Comparison of ENCODE assay signal across 18 mouse cellular contexts in the genomic region with DNA sequence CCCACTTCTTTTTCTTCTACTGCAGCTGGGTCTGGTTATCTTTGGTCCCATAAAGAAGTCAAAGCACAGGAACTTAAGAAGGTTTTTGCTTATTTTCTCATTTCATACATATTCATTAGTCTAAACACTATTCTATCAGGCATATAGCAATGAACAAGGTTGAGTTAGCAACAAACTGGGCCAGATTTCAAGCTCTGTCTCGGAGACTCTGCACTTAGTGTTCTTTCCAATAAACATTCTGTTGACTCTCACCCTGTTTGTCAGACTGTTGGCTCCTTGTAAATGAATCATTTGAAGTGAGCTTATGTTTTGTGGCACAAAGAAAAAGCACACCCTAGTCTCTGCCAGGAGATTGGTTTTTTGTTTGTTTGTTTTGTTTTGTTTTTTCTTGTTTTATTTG. TPM values are rescaled to one million over a fixed set of nuclear protein-coding genes. Genes with fewer than 3 reads are reported as not detected.
DNase-seq lines count a peak whose midpoint lies in the region; ATAC-seq and TF ChIP-seq lines count a peak whose summit lies in the region.
"Had no signal": no experiment of that assay in that cellular context is flagged by ENCODE, and none has a peak within 500 bp of the region (broad histone marks: within the 10 kb centered on the region; RNA-seq: fewer than 3 reads in every experiment).

No protein-coding gene starts in this region.

- no peak overlapping the region for H3K9ac ChIP-seq in forebrain, embryonic 14.5 days (ENCODE audit: low read length)
- H3K9ac ChIP-seq in forebrain, embryonic 12.5 days, result no peak overlapping the region
- H3K9ac ChIP-seq in kidney, embryonic 16.5 days (replicated peaks; ENCODE audit: low read length), result no peak overlapping the region
- H3K9ac ChIP-seq: embryonic facial prominence, embryonic 15.5 days; heart, embryonic 15.5 days; neural tube, embryonic 13.5 days had no signal

- DNase-seq in forebrain, embryonic 14.5 days (ENCODE audit: low spot score), result peak; percentile 71
- peak; percentile 10 for DNase-seq in kidney, adult 9 months
- DNase-seq in right cerebral cortex, adult 18-20 months, result peak; percentile 3
- no peak for DNase-seq in right cerebral cortex, postnatal 10 days (ENCODE audit: low spot score in 2 of 2)
- no peak for DNase-seq in left cerebral cortex, adult 2 months (ENCODE audit: extremely low spot score in 1 of 2, low spot score in 2 of 2)
- DNase-seq in retina, postnatal 1 day, result no peak
- DNase-seq: adrenal gland, postnatal 10 days; B cell, adult 2 months; lung, adult 18-20 months; thymus, postnatal 4 days had no signal

- no peaks in the 10 kb centered on the region for H3K36me3 ChIP-seq in forebrain, embryonic 14.5 days (ENCODE audit: control insufficient read depth, insufficient read depth, low read length)
- no peaks in the 10 kb centered on the region for H3K36me3 ChIP-seq in forebrain, embryonic 12.5 days (replicated peaks)
- H3K36me3 ChIP-seq in kidney, embryonic 16.5 days (ENCODE audit: insufficient read depth, low read length), result no peaks in the 10 kb centered on the region
- H3K36me3 ChIP-seq: embryonic facial prominence, embryonic 15.5 days; heart, embryonic 15.5 days; neural tube, embryonic 13.5 days had no signal

- intact Hi-C loops in left cerebral cortex, adult 2 months (cut with DNase I), result no loop called here

- ATAC-seq in forebrain, embryonic 14.5 days, result peak; percentile 51; the same call in 1 of the 2 replicates
- no peak for ATAC-seq in forebrain, embryonic 12.5 days (ENCODE audit: low FRiP score)
- no peak for ATAC-seq in kidney, embryonic 16.5 days (ENCODE audit: low FRiP score, low TSS enrichment)

- no peak overlapping the region for H3K4me2 ChIP-seq in forebrain, embryonic 14.5 days (ENCODE audit: low read length)
- no peak overlapping the region for H3K4me2 ChIP-seq in forebrain, embryonic 12.5 days
- no peak overlapping the region for H3K4me2 ChIP-seq in kidney, embryonic 16.5 days (replicated peaks; ENCODE audit: low read depth, low read length)
- H3K4me2 ChIP-seq: embryonic facial prominence, embryonic 15.5 days; heart, embryonic 15.5 days; neural tube, embryonic 13.5 days had no signal

- TF ChIP-seq CTCF in left cerebral cortex, adult 2 months (IDR thresholded peaks at IDR 0.05), result no peak

- H3K27ac ChIP-seq in forebrain, embryonic 14.5 days (ENCODE audit: low read depth, low read length), result no peak overlapping the region
- no peak overlapping the region for H3K27ac ChIP-seq in forebrain, embryonic 12.5 days
- H3K27ac ChIP-seq in kidney, embryonic 16.5 days (ENCODE audit: low read length), result no peak overlapping the region
- H3K27ac ChIP-seq in left cerebral cortex, adult 2 months, result no peak overlapping the region
- H3K27ac ChIP-seq: embryonic facial prominence, embryonic 15.5 days; heart, embryonic 15.5 days; layer of hippocampus, adult 2 months; neural tube, embryonic 13.5 days had no signal

- 22% methylated on average over 1 of the region's 1 CpGs for WGBS in forebrain, embryonic 14.5 days
- WGBS in forebrain, embryonic 12.5 days, result 50% methylated on average over 1 of the region's 1 CpGs
- WGBS in kidney, embryonic 16.5 days, result 56% methylated on average over 1 of the region's 1 CpGs

- no peaks in the 10 kb centered on the region for H3K27me3 ChIP-seq in forebrain, embryonic 14.5 days (replicated peaks; ENCODE audit: control insufficient read depth, insufficient read depth, low read length)
- H3K27me3 ChIP-seq in forebrain, embryonic 12.5 days, result no peaks in the 10 kb centered on the region
- H3K27me3 ChIP-seq in kidney, embryonic 16.5 days (ENCODE audit: insufficient read depth, low read length), result no peaks in the 10 kb centered on the region
- H3K27me3 ChIP-seq: embryonic facial prominence, embryonic 15.5 days; heart, embryonic 15.5 days; neural tube, embryonic 13.5 days had no signal

- H3K4me3 ChIP-seq in forebrain, embryonic 14.5 days (ENCODE audit: low read depth, low read length), result no peak overlapping the region
- no peak overlapping the region for H3K4me3 ChIP-seq in forebrain, embryonic 12.5 days (replicated peaks)
- H3K4me3 ChIP-seq in kidney, embryonic 16.5 days (ENCODE audit: low read length), result no peak overlapping the region
- H3K4me3 ChIP-seq in left cerebral cortex, adult 2 months, result no peak overlapping the region
- H3K4me3 ChIP-seq: embryonic facial prominence, embryonic 15.5 days; heart, embryonic 15.5 days; layer of hippocampus, adult 2 months; neural tube, embryonic 13.5 days had no signal

- no peaks in the 10 kb centered on the region for H3K4me1 ChIP-seq in forebrain, embryonic 14.5 days (ENCODE audit: control insufficient read depth, insufficient read depth, low read length)
- H3K4me1 ChIP-seq in forebrain, embryonic 12.5 days, result no peaks in the 10 kb centered on the region
- H3K4me1 ChIP-seq in kidney, embryonic 16.5 days (ENCODE audit: insufficient read depth, low read length), result no peaks in the 10 kb centered on the region
- H3K4me1 ChIP-seq: embryonic facial prominence, embryonic 15.5 days; heart, embryonic 15.5 days; neural tube, embryonic 13.5 days had no signal

- no peaks in the 10 kb centered on the region for H3K9me3 ChIP-seq in forebrain, embryonic 14.5 days (replicated peaks; ENCODE audit: control insufficient read depth, low read length)
- H3K9me3 ChIP-seq in forebrain, embryonic 12.5 days, result no peaks in the 10 kb centered on the region
- no peaks in the 10 kb centered on the region for H3K9me3 ChIP-seq in kidney, embryonic 16.5 days (ENCODE audit: low read length)
- H3K9me3 ChIP-seq: embryonic facial prominence, embryonic 15.5 days; heart, embryonic 15.5 days; neural tube, embryonic 13.5 days had no signal

RNA-seq across cellular contexts. Expression of a gene that starts 19.3 kb away (rescaled TPM):
- not detected in 2 replicates for polyA plus RNA-seq in forebrain, embryonic 14.5 days (2014; fragmentation: Nextera tagmentation; extraction: Ambion mirVana)
- not detected in 2 replicates for polyA plus RNA-seq in forebrain, embryonic 12.5 days (2016; fragmentation: Nextera tagmentation; extraction: Ambion mirVana)
- polyA plus RNA-seq in kidney, embryonic 16.5 days (2015; fragmentation: Nextera tagmentation; extraction: Ambion mirVana), result 0.14 and 0.15 TPM in 2 replicates
- total RNA-seq in left cerebral cortex, adult 2 months (2021), result not detected
- total RNA-seq: adrenal gland, postnatal 10 days; common myeloid progenitor, adult 5-6 weeks; layer of hippocampus, adult 2 months had no signal
- polyA plus RNA-seq: neural tube, embryonic 13.5 days; spleen, adult 2 months had no signal

Comparison
In these comparisons a context has a peak if more than half of its experiments do, and no peak if none do; other contexts are left out.
1. DNase-seq: peak in forebrain, embryonic 14.5 days (single experiment), kidney, adult 9 months (single experiment) and right cerebral cortex, adult 18-20 months (single experiment); none in right cerebral cortex, postnatal 10 days (0 of 2), left cerebral cortex, adult 2 months (0 of 2) and retina, postnatal 1 day (single experiment).